Mouse (Mus musculus): ENCODE results near the gene Bpifc.
"Not testable (repeated sequence)": the region's sequence is repeated elsewhere in the genome, so short reads cannot be mapped to it uniquely, and the experiment has no call there.

Bpifc gene

GRCm38 (mm10) chr10:86011781-86012180, at the start of gene Bpifc:
TSS of gene Bpifc (minus strand) at chr10:86011895.
- DNase-seq (ENCODE audit: low spot score) = no peak

GRCm38 (mm10) chr10:86060267-86060666, 48.6 kb upstream of the Bpifc start:
- no peak for DNase-seq (ENCODE audit: low spot score)

- no peak for DNase-seq (ENCODE audit: low spot score)
Observed at GRCm38 (mm10) chr10:86057712-86058111, 46.0 kb upstream of the Bpifc start.

- no peak for DNase-seq (ENCODE audit: low spot score)
Observed at GRCm38 (mm10) chr10:86057286-86057685, 45.6 kb upstream of the Bpifc start.

- DNase-seq (ENCODE audit: low spot score) = no peak
Observed at GRCm38 (mm10) chr10:86056297-86056903, 44.7 kb upstream of the Bpifc start.

- no peak for DNase-seq (ENCODE audit: low spot score)
Observed at GRCm38 (mm10) chr10:86052818-86053522, 41.3 kb upstream of the Bpifc start.

GRCm38 (mm10) chr10:86050522-86050921, 38.8 kb upstream of the Bpifc start:
- no peak for DNase-seq (ENCODE audit: low spot score)

GRCm38 (mm10) chr10:86047786-86048185, 36.1 kb upstream of the Bpifc start:
- no peak for DNase-seq (ENCODE audit: low spot score)

- DNase-seq (ENCODE audit: low spot score) = no peak
Observed at GRCm38 (mm10) chr10:86046371-86046770, 34.7 kb upstream of the Bpifc start.

- DNase-seq (ENCODE audit: low spot score) = no peak
Observed at GRCm38 (mm10) chr10:86044066-86044465, 32.4 kb upstream of the Bpifc start.

GRCm38 (mm10) chr10:86043651-86044050, 32.0 kb upstream of the Bpifc start:
- DNase-seq (ENCODE audit: low spot score) = no peak

- no peak for DNase-seq (ENCODE audit: low spot score)
Observed at GRCm38 (mm10) chr10:86034007-86034728, 22.5 kb upstream of the Bpifc start.

- DNase-seq (ENCODE audit: low spot score) = no peak
Observed at GRCm38 (mm10) chr10:86032517-86032916, 20.8 kb upstream of the Bpifc start.

- no peak for DNase-seq (ENCODE audit: low spot score)
Observed at GRCm38 (mm10) chr10:86030743-86031142, 19.0 kb upstream of the Bpifc start.

GRCm38 (mm10) chr10:86026807-86027206, 15.1 kb upstream of the Bpifc start:
- DNase-seq (ENCODE audit: low spot score) = not testable (repeated sequence)

- no peak for DNase-seq (ENCODE audit: low spot score)
Observed at GRCm38 (mm10) chr10:86026354-86026753, 14.7 kb upstream of the Bpifc start.

GRCm38 (mm10) chr10:86025906-86026305, 14.2 kb upstream of the Bpifc start:
- DNase-seq (ENCODE audit: low spot score) = no peak

GRCm38 (mm10) chr10:86023149-86023548, 11.5 kb upstream of the Bpifc start:
- DNase-seq (ENCODE audit: low spot score) = no peak

GRCm38 (mm10) chr10:86022474-86022816, 10.8 kb upstream of the Bpifc start:
- no peak for DNase-seq (ENCODE audit: low spot score)

GRCm38 (mm10) chr10:86021749-86022473, 10.2 kb upstream of the Bpifc start, which contains the start of gene Fbxo7:
TSS of gene Fbxo7 (plus strand) at chr10:86021972.
- DNase-seq (ENCODE audit: low spot score) = peak; percentile 96

- DNase-seq (ENCODE audit: low spot score) = no peak
Observed at GRCm38 (mm10) chr10:86021408-86021748, 9.7 kb upstream of the Bpifc start.

GRCm38 (mm10) chr10:86018813-86019212, 7.1 kb upstream of the Bpifc start:
- no peak for DNase-seq (ENCODE audit: low spot score)

GRCm38 (mm10) chr10:86017781-86018180, 6.1 kb upstream of the Bpifc start:
- DNase-seq (ENCODE audit: low spot score) = no peak
